Comparison of ENCODE assay signal across 24 mouse cellular contexts in the genomic region with DNA sequence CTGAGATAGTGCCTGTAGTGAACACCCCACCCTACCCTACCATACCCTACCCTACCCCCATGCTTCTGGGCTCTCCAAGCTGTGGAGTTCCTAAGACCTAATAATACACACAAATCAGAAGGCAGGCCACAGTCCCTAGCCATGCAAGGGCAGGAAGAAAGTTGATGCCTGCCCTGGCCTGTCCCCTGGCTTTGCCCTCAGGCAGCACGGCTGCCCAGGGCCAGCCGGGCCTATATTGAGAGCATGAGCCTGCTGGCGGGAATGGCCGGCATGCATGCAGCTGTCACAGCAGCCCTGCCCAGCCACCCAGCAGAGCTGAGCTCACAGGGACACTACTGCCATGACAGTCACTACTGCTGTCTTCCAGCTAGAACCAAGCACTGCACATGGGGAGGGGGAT. TPM values are rescaled to one million over a fixed set of nuclear protein-coding genes. Genes with fewer than 3 reads are reported as not detected.
DNase-seq lines count a peak whose midpoint lies in the region; ATAC-seq and TF ChIP-seq lines count a peak whose summit lies in the region.
"Had no signal": no experiment of that assay in that cellular context is flagged by ENCODE, and none has a peak within 500 bp of the region (broad histone marks: within the 10 kb centered on the region; RNA-seq: fewer than 3 reads in every experiment).

No protein-coding gene starts in this region.

- no peak for DNase-seq in left cerebral cortex, adult 2 months (ENCODE audit: extremely low spot score in 1 of 2, low spot score in 2 of 2)
- no peak for DNase-seq in left cerebral cortex, adult 8-10 months (ENCODE audit: low spot score in 2 of 2)
- DNase-seq in gastrocnemius, postnatal 10 days = peak; percentile 63
- DNase-seq in adrenal gland, adult 18-20 months (ENCODE audit: low spot score in 2 of 2) = no peak
- DNase-seq in retina, postnatal 1 day = no peak
- no peak for DNase-seq in layer of hippocampus, postnatal 10 days (ENCODE audit: low spot score in 2 of 2)
- DNase-seq: adrenal gland, postnatal 14 days; cerebellum, adult 11 months; cerebellum, postnatal 10 days; kidney, adult 18-20 months; liver, postnatal 0 days; lung, postnatal 14 days; thymus, adult 18-20 months; thymus, postnatal 4 days had no signal

- no peak overlapping the region for H3K9ac ChIP-seq in embryonic facial prominence, embryonic 15.5 days
- H3K9ac ChIP-seq: heart, embryonic 15.5 days; liver, postnatal 0 days; neural tube, embryonic 12.5 days; stomach, embryonic 15.5 days had no signal

- no peak for TF ChIP-seq CTCF in left cerebral cortex, adult 2 months (IDR thresholded peaks at IDR 0.05)

- 58% methylated on average over 4 of the region's 4 CpGs for WGBS in embryonic facial prominence, embryonic 15.5 days

- H3K27me3 ChIP-seq in embryonic facial prominence, embryonic 15.5 days = peaks cover 7% of the 10 kb centered on the region; the same call in 1 of the 2 replicates

- peak overlapping the region; percentile 98 for H3K27ac ChIP-seq in left cerebral cortex, adult 2 months
- H3K27ac ChIP-seq in embryonic facial prominence, embryonic 15.5 days (replicated peaks) = no peak overlapping the region
- H3K27ac ChIP-seq: heart, embryonic 15.5 days; hindbrain, embryonic 10.5 days; kidney, postnatal 0 days; neural tube, embryonic 12.5 days; stomach, embryonic 15.5 days had no signal

- H3K4me1 ChIP-seq in embryonic facial prominence, embryonic 15.5 days = peaks cover 13% of the 10 kb centered on the region

- no peak overlapping the region for H3K4me2 ChIP-seq in embryonic facial prominence, embryonic 15.5 days (replicated peaks)
- H3K4me2 ChIP-seq: heart, embryonic 15.5 days; midbrain, embryonic 11.5 days; neural tube, embryonic 12.5 days; stomach, embryonic 15.5 days had no signal

- peak; percentile 65 for ATAC-seq in embryonic facial prominence, embryonic 15.5 days (ENCODE audit: insufficient number of reproducible peaks, low FRiP score, low TSS enrichment, low read depth)
- ATAC-seq in megakaryocyte-erythroid progenitor cell, adult 5-6 weeks (replicated peaks; ENCODE audit: low FRiP score, low TSS enrichment, poor library complexity, severe bottlenecking) = 0 out of 2 replicates have a peak, but pooled peaks have one; percentile 31
- ATAC-seq: liver, postnatal 0 days had no signal

- no peaks in the 10 kb centered on the region for H3K9me3 ChIP-seq in embryonic facial prominence, embryonic 15.5 days (replicated peaks)
- H3K9me3 ChIP-seq: heart, embryonic 15.5 days; hindbrain, embryonic 10.5 days; neural tube, embryonic 12.5 days; stomach, embryonic 15.5 days had no signal

- intact Hi-C loops in left cerebral cortex, adult 2 months (cut with DNase I) = loop anchor here (10.0 kb wide), 1 partner anchor 158 kb away; no protein-coding TSS in a partner anchor

- H3K4me3 ChIP-seq in left cerebral cortex, adult 2 months = no peak overlapping the region
- no peak overlapping the region for H3K4me3 ChIP-seq in embryonic facial prominence, embryonic 15.5 days (replicated peaks)
- H3K4me3 ChIP-seq: heart, embryonic 15.5 days; hindbrain, embryonic 10.5 days; neural tube, embryonic 12.5 days; stomach, embryonic 15.5 days had no signal

- no peaks in the 10 kb centered on the region for H3K36me3 ChIP-seq in embryonic facial prominence, embryonic 15.5 days
- H3K36me3 ChIP-seq: heart, embryonic 15.5 days; hindbrain, embryonic 10.5 days; neural tube, embryonic 12.5 days; stomach, embryonic 15.5 days had no signal

RNA-seq across cellular contexts. Expression of a gene that starts 11.5 kb away (rescaled TPM):
- 10 to 100 TPM; 11.1 to 12.2 TPM for total RNA-seq in left cerebral cortex, adult 2 months (2021)
- total RNA-seq in left cerebral cortex, adult 8-10 months (2022) = 10 to 100 TPM in 3 of 4 experiments, 1 to 10 TPM in 1; 9.2 to 24.8 (median 18.0) TPM
- polyA plus RNA-seq in embryonic facial prominence, embryonic 15.5 days (2015; fragmentation: Nextera tagmentation; extraction: Ambion mirVana) = 1,020 and 1,287 TPM in 2 replicates
- total RNA-seq in gastrocnemius, postnatal 10 days (2021) = over 10,000 TPM; 50,548 to 53,307 TPM
- total RNA-seq in megakaryocyte-erythroid progenitor cell, adult 5-6 weeks (2014; fragmentation: Nextera tagmentation) = not detected in 2 replicates
- not detected in 2 replicates for total RNA-seq in megakaryocyte-erythroid progenitor cell, adult 5-6 weeks (2017)
- 10 to 100 TPM in 1 of 2 experiments, under 1 TPM in 1; 0.27 to 30.4 TPM for total RNA-seq in adrenal gland, adult 18-20 months (2021)
- total RNA-seq in layer of hippocampus, postnatal 10 days (2021) = 1 to 10 TPM; 5.9 to 6.0 TPM
- total RNA-seq: granulocyte monocyte progenitor cell, adult 5-6 weeks; monocyte, adult 5-6 weeks had no signal
- polyA plus RNA-seq: midbrain, embryonic 11.5 days had no signal

RNA-seq across cellular contexts. Expression of a gene that starts 23.1 kb away (rescaled TPM):
- 10 to 100 TPM; 65.9 to 75.4 TPM for total RNA-seq in left cerebral cortex, adult 2 months (2021)
- 10 to 100 TPM; 56.8 to 64.8 (median 62.6) TPM for total RNA-seq in left cerebral cortex, adult 8-10 months (2022)
- polyA plus RNA-seq in embryonic facial prominence, embryonic 15.5 days (2015; fragmentation: Nextera tagmentation; extraction: Ambion mirVana) = 4.9 and 6.5 TPM in 2 replicates
- 1 to 10 TPM; 1.9 to 2.5 TPM for total RNA-seq in gastrocnemius, postnatal 10 days (2021)
- 7.9 and 11.6 TPM in 2 replicates for total RNA-seq in megakaryocyte-erythroid progenitor cell, adult 5-6 weeks (2014; fragmentation: Nextera tagmentation)
- 11.2 and 12.4 TPM in 2 replicates for total RNA-seq in megakaryocyte-erythroid progenitor cell, adult 5-6 weeks (2017)
- 1 to 10 TPM; 1.1 to 1.5 TPM for total RNA-seq in adrenal gland, adult 18-20 months (2021)
- 10 to 100 TPM; 49.0 to 49.8 TPM for total RNA-seq in layer of hippocampus, postnatal 10 days (2021)

Comparison
In these comparisons a context has a peak if more than half of its experiments do, and no peak if none do; other contexts are left out.
1. RNA of a gene that starts 11.5 kb away (total RNA-seq): 50,548 to 53,307 TPM in gastrocnemius, postnatal 10 days; 0.27 to 30.4 TPM in adrenal gland, adult 18-20 months, 9.2 to 24.8 TPM in left cerebral cortex, adult 8-10 months, 11.1 to 12.2 TPM in left cerebral cortex, adult 2 months, 5.9 to 6.0 TPM in layer of hippocampus, postnatal 10 days and not detected in megakaryocyte-erythroid progenitor cell, adult 5-6 weeks; every median in the first group is over 1,000 times any median in the second.